Mouse (Mus musculus) olfactory bulb, adult 2 months (tissue): ENCODE data around the gene Ralgapb.

Experiments
- CTCF ChIP-seq: fragments of 200-500 bp; IDR thresholded peaks from 2 replicates; pipeline ENCODE4 v1.5.1; 2012; ENCODE audit warnings: low read depth, mild to moderate bottlenecking, low read length, moderate library complexity; ENCODE audit not compliant: insufficient read depth
- POLR2A ChIP-seq: fragments of 200-500 bp; IDR thresholded peaks from 2 replicates; pipeline ENCODE4 v1.6.1; 2012; ENCODE audit warnings: mild to moderate bottlenecking, low read depth, low read length, moderate library complexity; ENCODE audit not compliant: insufficient read depth

- TF ChIP-seq POLR2A: no peak
- TF ChIP-seq CTCF: no peak
Observed at GRCm38 (mm10) chr2:158474159-158474558, 64.5 kb downstream of the Ralgapb start.
